Mouse (Mus musculus) heart, embryonic 15.5 days (tissue): ENCODE measurements around the gene Rad50. TPM values are rescaled to one million over a fixed set of nuclear protein-coding genes. Genes with fewer than 3 reads are reported as not detected.

Experiments used
- ATAC-seq: fragments of 200-750 bp; cut with Nextera tagmentation; replicated peaks from 2 replicates; pipeline ENCODE4 v1.8.0; 2017; ENCODE audit warnings: low read depth, moderate TSS enrichment; ENCODE audit not compliant: insufficient number of reproducible peaks, insufficient read depth, low FRiP score
- H3K27ac ChIP-seq: fragments of 300-500 bp; sonication (generic); 2 replicates; pipeline ENCODE4 v1.5.1; 2015; ENCODE audit warnings: mild to moderate bottlenecking, inconsistent platforms
- H3K27me3 ChIP-seq: fragments of 300-500 bp; sonication (generic); 2 replicates; pipeline ENCODE4 v1.6.1; 2015; ENCODE audit warnings: inconsistent platforms
- H3K36me3 ChIP-seq: fragments of 300-500 bp; sonication (generic); 2 replicates; pipeline ENCODE4 v1.6.1; 2015; ENCODE audit warnings: mild to moderate bottlenecking, inconsistent platforms
- H3K4me1 ChIP-seq: fragments of 300-500 bp; sonication (generic); replicated peaks from 2 replicates; pipeline ENCODE4 v1.6.1; 2015; ENCODE audit warnings: inconsistent platforms
- H3K4me2 ChIP-seq: fragments of 300-500 bp; sonication (generic); 2 replicates; pipeline ENCODE4 v1.6.1; 2015; ENCODE audit warnings: inconsistent platforms, mild to moderate bottlenecking, moderate library complexity
- H3K4me3 ChIP-seq: fragments of 300-500 bp; sonication (generic); 2 replicates; pipeline ENCODE4 v1.5.1; 2015; ENCODE audit warnings: mild to moderate bottlenecking, inconsistent platforms
- H3K9ac ChIP-seq: fragments of 300-500 bp; sonication (generic); 2 replicates; pipeline ENCODE4 v1.6.1; 2015; ENCODE audit warnings: mild to moderate bottlenecking, inconsistent platforms
- H3K9me3 ChIP-seq: fragments of 300-500 bp; sonication (generic); replicated peaks from 2 replicates; pipeline ENCODE4 v1.6.1; 2016; ENCODE audit warnings: inconsistent platforms
- WGBS: fragments of 180-500 bp; shearing (Covaris S2); methylation state at CpG from one replicate; pipeline ENCODE4 v1.1.7; 2015; ENCODE audit warnings: mixed read lengths; 5-methylcytosine and 5-hydroxymethylcytosine counted together
- polyA plus RNA-seq: library from polyadenylated mRNA; unstranded; fragments of >200 nt; fragmentation: Nextera tagmentation; extraction: Ambion mirVana; gene quantifications from 2 replicates; pipeline ENCODE4 v1.2.1, GENCODE M21; 2015

Gene Rad50
- polyA plus RNA-seq, 1 experiment from 2014 or later, result 17.3 TPM

DNA sequence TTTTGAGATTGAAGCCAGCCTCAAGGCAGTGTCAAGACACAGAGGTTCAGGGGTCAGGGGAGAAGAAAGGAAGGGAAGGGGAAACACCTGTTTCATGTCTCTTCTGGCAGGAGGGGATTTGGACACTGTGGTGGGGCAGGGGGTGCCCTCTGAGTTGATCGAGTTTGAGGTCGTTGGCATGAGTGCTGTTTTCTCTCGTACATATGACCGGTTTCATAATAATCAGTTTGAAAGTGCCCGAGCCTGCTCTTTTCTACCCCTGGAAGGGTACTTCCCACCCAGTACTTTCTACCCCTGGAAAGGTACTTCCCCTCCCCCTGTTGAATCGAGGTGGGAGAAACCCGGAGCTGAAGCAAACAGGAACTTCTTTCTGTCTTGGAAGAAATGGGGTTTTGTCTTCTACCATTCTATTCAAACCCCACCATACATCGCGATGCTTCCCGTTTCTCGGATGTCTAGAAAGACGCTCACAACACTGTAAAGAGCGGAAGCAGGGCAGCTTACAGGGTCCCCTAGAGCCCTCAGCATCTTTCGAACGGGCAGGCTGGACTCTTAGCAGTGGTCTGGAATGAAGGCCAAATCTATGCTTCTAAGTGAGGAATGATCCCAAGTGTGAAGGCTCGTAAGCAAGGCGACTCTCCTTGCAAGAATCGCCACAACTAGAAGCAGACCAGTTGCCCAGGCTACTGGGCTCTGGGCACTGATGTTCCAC is 28.0 kb upstream of the Rad50 start:
- 66% methylated on average over 18 of the region's 18 CpGs for WGBS
- Histone ChIP-seq H3K9me3 (no peaks in the 10 kb centered on the region), H3K27me3 (no peaks in the 10 kb centered on the region), H3K9ac (no peak overlapping the region), H3K4me1 (no peaks in the 10 kb centered on the region), H3K4me3 (no peak overlapping the region), H3K36me3 (no peaks in the 10 kb centered on the region), H3K27ac (no peak overlapping the region), H3K4me2 (peak overlapping the region; percentile 59; the same call in 1 of the 2 replicates)
- no peak for ATAC-seq

DNA sequence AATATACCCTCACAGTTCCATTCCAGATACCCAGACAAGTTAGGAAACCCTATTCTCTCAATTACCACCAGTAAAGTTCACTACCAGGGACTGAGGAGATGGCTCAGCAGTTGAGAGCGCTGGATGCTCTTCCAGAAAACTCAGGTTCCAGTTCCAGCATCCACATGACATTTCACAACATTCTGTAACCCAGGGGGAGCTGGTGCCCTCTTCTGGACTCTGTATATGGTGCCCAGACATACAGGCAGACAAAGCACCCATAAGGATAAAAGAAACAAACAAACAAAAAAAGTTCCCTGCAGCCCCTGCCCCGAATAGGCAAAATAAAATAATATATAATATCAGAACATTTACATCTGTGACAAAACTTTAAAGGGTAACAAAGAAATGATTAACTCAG is 27.3 kb upstream of the Rad50 start:
- Histone ChIP-seq H3K4me1 (no peaks in the 10 kb centered on the region), H3K4me3 (no peak overlapping the region), H3K36me3 (no peaks in the 10 kb centered on the region), H3K9ac (no peak overlapping the region), H3K4me2 (no peak overlapping the region), H3K27me3 (no peaks in the 10 kb centered on the region), H3K27ac (no peak overlapping the region), H3K9me3 (no peaks in the 10 kb centered on the region)
- WGBS, result 72% methylated on average over 2 of the region's 2 CpGs
- no peak for ATAC-seq

DNA sequence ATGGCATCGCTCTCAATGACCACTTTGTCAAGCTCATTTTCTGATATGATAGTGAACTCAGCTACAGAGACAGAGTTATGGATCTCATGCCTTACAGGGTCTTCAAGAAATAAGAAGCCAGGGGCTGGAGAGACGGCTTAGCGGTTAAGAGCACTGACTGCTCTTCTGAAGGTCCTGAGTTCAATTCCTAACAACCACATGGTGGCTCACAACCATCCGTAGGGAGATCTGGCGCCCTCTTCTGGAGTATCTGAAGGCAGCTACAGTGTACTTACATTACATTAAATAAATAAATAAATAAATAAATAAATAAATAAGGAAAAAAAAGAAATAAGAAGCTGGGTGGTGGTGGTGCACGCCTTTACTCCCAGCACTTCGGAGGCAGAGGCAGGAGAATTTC is 26.7 kb upstream of the Rad50 start:
- no peaks in the 10 kb centered on the region for H3K4me1 ChIP-seq
- no peaks in the 10 kb centered on the region for H3K9me3 ChIP-seq
- H3K36me3 ChIP-seq, result no peaks in the 10 kb centered on the region
- no peaks in the 10 kb centered on the region for H3K27me3 ChIP-seq
- no peak overlapping the region for H3K4me2 ChIP-seq
- H3K27ac ChIP-seq, result no peak overlapping the region
- ATAC-seq, result no peak
- no peak overlapping the region for H3K4me3 ChIP-seq
- WGBS, result 83% methylated on average over 7 of the region's 7 CpGs
- no peak overlapping the region for H3K9ac ChIP-seq

DNA sequence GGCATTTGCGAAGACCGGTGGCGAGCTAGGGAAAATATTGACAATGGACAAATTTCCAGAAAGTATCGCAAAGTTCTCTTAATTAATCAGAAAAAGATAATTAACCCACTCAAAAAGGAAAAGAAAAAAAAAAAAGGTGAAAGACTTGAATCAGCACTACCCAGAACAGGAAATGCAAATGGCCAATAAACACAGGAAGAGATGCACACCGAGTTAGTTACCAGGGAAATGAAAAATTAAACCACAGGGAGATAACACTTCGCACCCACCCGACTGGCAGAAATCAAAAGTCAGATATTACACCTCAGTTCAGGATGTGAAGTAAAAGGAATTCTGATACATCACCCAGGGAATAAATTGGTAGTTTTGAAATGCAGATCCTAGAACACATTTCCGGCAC is 25.1 kb upstream of the Rad50 start:
- WGBS, result 80% methylated on average over 8 of the region's 8 CpGs
- H3K36me3 ChIP-seq, result no peaks in the 10 kb centered on the region
- no peak overlapping the region for H3K4me2 ChIP-seq
- no peak overlapping the region for H3K4me3 ChIP-seq
- ATAC-seq, result no peak
- H3K27me3 ChIP-seq, result no peaks in the 10 kb centered on the region
- no peak overlapping the region for H3K27ac ChIP-seq
- H3K4me1 ChIP-seq, result no peaks in the 10 kb centered on the region
- no peak overlapping the region for H3K9ac ChIP-seq
- no peaks in the 10 kb centered on the region for H3K9me3 ChIP-seq

DNA sequence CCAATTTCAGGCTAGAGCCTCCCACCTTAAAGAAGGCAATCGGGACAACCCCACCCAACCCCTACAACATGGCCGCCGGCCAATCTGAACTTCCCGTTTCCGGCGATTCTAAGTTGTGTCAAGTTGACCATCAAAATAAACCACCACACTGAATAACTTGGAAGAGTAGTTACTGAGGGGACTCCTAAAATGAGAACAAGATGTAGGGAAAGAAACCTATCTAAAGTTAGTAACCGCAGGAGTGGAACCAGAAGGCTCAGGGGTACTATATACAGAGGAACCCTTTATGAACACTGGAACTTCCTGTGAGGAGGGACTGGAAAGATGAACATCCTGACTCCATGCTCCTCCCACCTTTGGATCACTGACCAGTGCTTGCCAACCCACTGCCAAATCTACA is 24.3 kb upstream of the Rad50 start:
- no peak overlapping the region for H3K9ac ChIP-seq
- no peaks in the 10 kb centered on the region for H3K4me1 ChIP-seq
- H3K36me3 ChIP-seq, result no peaks in the 10 kb centered on the region
- WGBS, result 92% methylated on average over 7 of the region's 7 CpGs
- no peak for ATAC-seq
- H3K4me2 ChIP-seq, result no peak overlapping the region
- H3K27me3 ChIP-seq, result no peaks in the 10 kb centered on the region
- H3K4me3 ChIP-seq, result no peak overlapping the region
- no peaks in the 10 kb centered on the region for H3K9me3 ChIP-seq
- H3K27ac ChIP-seq, result no peak overlapping the region

DNA sequence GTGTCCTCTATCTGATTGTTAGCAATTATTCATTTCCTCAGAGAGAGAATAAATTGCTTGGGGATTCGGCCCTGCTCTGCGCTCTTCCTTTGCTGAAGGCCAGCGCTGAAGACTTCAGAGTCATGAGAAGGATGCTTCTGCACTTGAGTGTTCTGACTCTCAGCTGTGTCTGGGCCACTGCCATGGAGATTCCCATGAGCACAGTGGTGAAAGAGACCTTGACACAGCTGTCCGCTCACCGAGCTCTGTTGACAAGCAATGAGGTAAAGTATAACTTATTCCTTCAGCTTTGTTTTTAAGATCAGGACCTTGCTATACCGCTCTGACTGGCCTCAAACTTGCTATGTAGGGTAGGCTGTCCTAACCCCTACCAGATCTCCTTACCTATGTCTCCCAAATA is 13.6 kb upstream of the Rad50 start, which contains the start of gene Il5:
Gene Il5 (plus strand): TSS at position 80 of the 400 bp plus-strand sequence.
- no peak for ATAC-seq
- Histone ChIP-seq H3K27me3 (no peaks in the 10 kb centered on the region), H3K4me3 (no peak within 1 kb of the TSS), H3K4me2 (no peak within 1 kb of the TSS), H3K27ac (no peak within 1 kb of the TSS), H3K36me3 (no peaks in the 10 kb centered on the region), H3K4me1 (no peaks in the 10 kb centered on the region), H3K9me3 (no peaks in the 10 kb centered on the region), H3K9ac (no peak within 1 kb of the TSS)
- WGBS, result 76% methylated on average over 6 of the region's 6 CpGs

DNA sequence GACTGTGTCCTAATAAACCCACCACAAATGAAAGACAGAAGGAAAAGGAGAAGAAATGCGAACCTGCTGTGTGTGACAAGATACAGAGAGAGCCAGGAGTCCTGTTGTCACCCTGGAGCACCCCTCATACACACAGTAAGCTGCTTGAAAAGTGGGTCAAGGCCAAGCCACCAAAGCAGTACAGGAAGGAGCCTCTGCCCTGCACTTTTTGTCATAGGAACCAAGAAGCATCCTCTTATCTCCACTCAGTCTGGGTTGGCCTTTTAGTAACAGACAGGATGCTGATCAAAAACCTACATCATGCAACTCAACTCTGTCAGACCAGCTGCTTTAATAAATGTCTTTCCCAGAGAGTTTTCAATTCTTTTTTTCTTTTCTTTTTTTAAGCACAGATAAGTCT is 12.6 kb upstream of the Rad50 start:
- H3K4me1 ChIP-seq, result no peaks in the 10 kb centered on the region
- H3K4me2 ChIP-seq, result no peak overlapping the region
- H3K27ac ChIP-seq, result no peak overlapping the region
- no peak overlapping the region for H3K9ac ChIP-seq
- ATAC-seq, result no peak
- H3K4me3 ChIP-seq, result no peak overlapping the region
- WGBS, result 76% methylated on average over 1 of the region's 1 CpGs
- no peaks in the 10 kb centered on the region for H3K27me3 ChIP-seq
- no peaks in the 10 kb centered on the region for H3K36me3 ChIP-seq
- H3K9me3 ChIP-seq, result no peaks in the 10 kb centered on the region

DNA sequence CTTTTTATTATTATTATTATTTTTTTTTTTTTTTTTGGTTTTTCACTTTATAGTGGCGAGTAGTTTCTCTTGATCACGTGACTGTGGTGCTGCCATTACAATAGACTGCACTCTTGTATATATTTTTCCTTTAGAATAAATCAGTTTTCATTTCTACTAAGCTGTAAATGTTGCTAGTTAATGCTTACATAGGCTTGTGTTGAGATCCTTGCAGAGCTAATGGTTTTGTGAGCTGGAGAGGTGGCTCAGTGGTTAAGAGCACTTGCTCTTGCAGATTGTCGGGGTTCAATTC is 545 bp upstream of the Rad50 start:
- no peak for ATAC-seq
- H3K4me3 ChIP-seq, result peak overlapping the region; percentile 79
- WGBS, result 80% methylated on average over 3 of the region's 3 CpGs
- no peak overlapping the region for H3K9ac ChIP-seq
- no peaks in the 10 kb centered on the region for H3K9me3 ChIP-seq
- H3K27ac ChIP-seq, result no peak overlapping the region
- peaks cover 8% of the 10 kb centered on the region for H3K36me3 ChIP-seq
- H3K4me2 ChIP-seq, result peak overlapping the region; percentile 92
- peaks cover 7% of the 10 kb centered on the region for H3K4me1 ChIP-seq
- H3K27me3 ChIP-seq, result no peaks in the 10 kb centered on the region

DNA sequence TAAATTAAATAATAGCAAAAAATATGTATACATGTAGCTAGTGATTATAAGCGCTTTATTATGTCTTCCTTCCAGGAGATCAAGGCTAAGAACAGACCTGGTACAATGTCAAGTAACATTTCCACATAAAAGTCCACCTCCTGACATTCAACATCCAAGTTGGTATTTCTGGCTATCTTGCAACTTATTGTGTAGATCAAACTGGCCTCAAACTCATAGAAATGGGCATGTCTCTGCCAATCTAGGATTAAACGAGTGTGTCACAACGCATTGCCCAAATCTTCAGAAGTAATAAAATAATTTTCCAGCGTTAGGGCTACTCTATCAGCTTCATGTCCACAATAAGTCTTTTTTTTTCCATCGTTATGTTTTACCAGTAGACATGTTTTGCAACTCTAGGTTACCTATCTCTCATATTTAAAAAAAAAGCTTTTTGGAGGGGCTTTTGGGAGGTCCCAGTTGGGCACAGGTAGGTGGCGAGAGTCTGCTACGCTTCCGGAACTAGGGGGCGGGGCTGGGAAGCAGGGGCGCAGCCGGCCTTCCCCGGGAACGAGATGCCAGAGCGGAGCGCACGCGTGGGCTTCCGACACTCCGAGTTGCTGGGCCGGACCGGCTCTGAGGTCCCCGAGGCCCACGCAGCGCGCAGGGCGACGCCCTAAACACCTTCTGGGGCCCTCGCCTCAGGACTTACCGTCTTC is 734 bp downstream of the Rad50 start:
- peaks cover 14% of the 10 kb centered on the region for H3K36me3 ChIP-seq
- H3K4me3 ChIP-seq, result peak overlapping the region; percentile 79
- H3K27me3 ChIP-seq, result no peaks in the 10 kb centered on the region
- H3K4me2 ChIP-seq, result peak overlapping the region; percentile 92
- 6% methylated on average over 29 of the region's 29 CpGs for WGBS
- H3K4me1 ChIP-seq, result peaks cover 7% of the 10 kb centered on the region
- peak overlapping the region; percentile 76 for H3K9ac ChIP-seq
- peak; percentile 46 for ATAC-seq
- peak overlapping the region; percentile 83 for H3K27ac ChIP-seq
- H3K9me3 ChIP-seq, result no peaks in the 10 kb centered on the region

DNA sequence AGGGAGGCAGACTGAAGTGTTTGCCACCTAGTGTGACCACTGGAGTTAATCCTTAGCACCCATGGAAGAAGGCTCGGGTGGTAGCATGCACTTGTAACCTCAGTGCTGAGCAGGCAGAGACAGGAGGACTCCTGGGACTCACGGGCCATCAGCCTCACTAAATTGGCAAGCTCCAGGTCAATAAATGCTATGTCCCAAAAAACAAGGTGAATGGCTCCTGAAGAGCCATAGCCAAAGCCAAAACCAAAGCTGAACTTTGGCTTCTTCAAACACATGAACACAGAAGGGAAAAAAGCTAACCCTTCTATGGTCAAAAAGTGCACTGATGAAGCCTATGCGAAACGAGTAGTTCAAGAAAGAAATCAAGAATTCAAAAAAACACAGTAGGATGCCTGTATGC is 7.8 kb downstream of the Rad50 start:
- H3K4me2 ChIP-seq, result no peak overlapping the region
- H3K4me1 ChIP-seq, result no peaks in the 10 kb centered on the region
- H3K36me3 ChIP-seq, result peaks cover 58% of the 10 kb centered on the region
- H3K4me3 ChIP-seq, result no peak overlapping the region
- WGBS, result 82% methylated on average over 4 of the region's 4 CpGs
- no peaks in the 10 kb centered on the region for H3K27me3 ChIP-seq
- no peaks in the 10 kb centered on the region for H3K9me3 ChIP-seq
- no peak for ATAC-seq
- H3K9ac ChIP-seq, result no peak overlapping the region
- H3K27ac ChIP-seq, result no peak overlapping the region

DNA sequence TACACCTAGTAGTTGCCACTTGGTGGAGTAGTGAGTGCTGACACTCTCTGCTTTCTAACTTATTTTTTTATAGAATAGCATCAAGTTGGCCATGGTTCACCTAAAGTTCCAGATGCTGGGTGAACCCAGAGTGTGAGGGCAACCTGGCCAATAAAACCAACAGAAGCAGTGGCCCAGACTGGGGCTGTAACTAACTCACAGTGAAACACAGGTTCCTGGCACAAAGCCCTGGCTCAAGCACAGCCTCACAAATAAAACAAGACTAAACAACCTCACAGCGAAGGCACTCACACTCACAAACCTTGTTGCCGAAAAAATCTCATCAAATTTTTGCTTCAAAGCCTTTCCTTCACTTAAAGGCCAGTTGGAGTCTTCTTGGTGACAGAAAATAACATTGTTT is 8.6 kb downstream of the Rad50 start:
- 87% methylated on average over 2 of the region's 2 CpGs for WGBS
- no peak for ATAC-seq
- no peak overlapping the region for H3K4me2 ChIP-seq
- peaks cover 61% of the 10 kb centered on the region for H3K36me3 ChIP-seq
- H3K27me3 ChIP-seq, result no peaks in the 10 kb centered on the region
- no peak overlapping the region for H3K4me3 ChIP-seq
- H3K27ac ChIP-seq, result no peak overlapping the region
- H3K9me3 ChIP-seq, result no peaks in the 10 kb centered on the region
- no peaks in the 10 kb centered on the region for H3K4me1 ChIP-seq
- H3K9ac ChIP-seq, result no peak overlapping the region

DNA sequence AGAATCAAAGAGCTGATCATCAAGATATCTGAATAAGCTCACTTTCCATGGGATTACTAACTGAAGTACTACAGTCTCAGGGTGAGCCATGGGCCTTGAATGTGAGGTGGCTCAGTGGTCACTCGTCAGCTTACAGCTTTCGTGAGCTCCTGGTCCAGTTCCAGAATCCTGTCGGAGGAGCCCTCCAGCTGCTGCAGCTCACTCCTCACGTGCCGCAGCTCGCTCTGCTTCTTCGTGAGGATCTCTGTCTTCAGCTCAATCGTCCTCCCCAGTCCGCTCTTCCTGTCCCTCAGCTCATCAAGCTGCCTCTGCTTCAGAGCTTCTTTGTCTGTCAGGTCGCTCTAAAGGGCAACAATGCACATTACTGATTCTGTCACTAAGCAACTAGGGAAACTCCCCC is 15.1 kb downstream of the Rad50 start:
- ATAC-seq, result no peak
- H3K9me3 ChIP-seq, result no peaks in the 10 kb centered on the region
- H3K27me3 ChIP-seq, result no peaks in the 10 kb centered on the region
- no peak overlapping the region for H3K4me3 ChIP-seq
- no peak overlapping the region for H3K4me2 ChIP-seq
- 49% methylated on average over 10 of the region's 10 CpGs for whole genome bisulfite sequencing
- no peaks in the 10 kb centered on the region for H3K4me1 ChIP-seq
- H3K9ac ChIP-seq, result no peak overlapping the region
- no peak overlapping the region for H3K27ac ChIP-seq
- H3K36me3 ChIP-seq, result peaks cover 35% of the 10 kb centered on the region
